Mouse (Mus musculus) G1E (cell line): ENCODE data around the gene Pacsin1.

Source experiments
- CTCF ChIP-seq: IDR thresholded peaks from 2 replicates; pipeline ENCODE4 v1.5.1; 2012; ENCODE audit warnings: low read depth, low read length, inconsistent platforms, mixed read lengths
- GATA1 ChIP-seq: IDR thresholded peaks from 2 replicates; pipeline ENCODE4 v1.6.1; 2012; ENCODE audit warnings: borderline replicate concordance, low read length, inconsistent platforms, mixed read lengths
- TAL1 ChIP-seq: conservative IDR thresholded peaks from 2 replicates; pipeline ENCODE4 v1.6.1; 2012; ENCODE audit warnings: low read depth, low read length, inconsistent platforms, mixed read lengths

- TF ChIP-seq CTCF (no peak), GATA1 (no peak), TAL1 (no peak)
Measured at GRCm38 (mm10) chr17:27611994-27612393, 43.3 kb upstream of the Pacsin1 start.
